Mouse (Mus musculus) G1E-ER4 (cell line): Measurements from ENCODE around the gene Mcu. TPM values are rescaled to one million over a fixed set of nuclear protein-coding genes. Genes with fewer than 3 reads are reported as not detected.

Experiments
- GATA1 ChIP-seq: IDR thresholded peaks from one replicate; pipeline ENCODE4 v1.8.0; 2012; ENCODE audit warnings: low read length, inconsistent platforms
- polyA plus RNA-seq: library from polyadenylated mRNA; stranded (reverse); fragments of >175 nt; gene quantifications from 2 replicates; pipeline ENCODE4 v1.2.3, GENCODE M21; 2012

Mcu gene
- polyA plus RNA-seq, 1 experiment: 3.7 TPM

- no peak for TF ChIP-seq GATA1
Observed at GRCm38 (mm10) chr10:59623496-59623895, 7.0 kb upstream of the Mcu start.

GRCm38 (mm10) chr10:59621355-59621754 is 4.9 kb upstream of the Mcu start:
- TF ChIP-seq GATA1: no peak

GRCm38 (mm10) chr10:59617776-59618175 is 1.3 kb upstream of the Mcu start:
- no peak for TF ChIP-seq GATA1

- TF ChIP-seq GATA1: no peak
Observed at GRCm38 (mm10) chr10:59615981-59616520, 441 bp downstream of the Mcu start, which contains the start of gene Gm10322. Gm10322 (plus strand) TSS chr10:59616063.

- no peak for TF ChIP-seq GATA1
Observed at GRCm38 (mm10) chr10:59615411-59615810, 1.1 kb downstream of the Mcu start.

GRCm38 (mm10) chr10:59614141-59614540 is 2.4 kb downstream of the Mcu start:
- TF ChIP-seq GATA1: no peak

- no peak for TF ChIP-seq GATA1
Observed at GRCm38 (mm10) chr10:59613276-59613675, 3.2 kb downstream of the Mcu start.

- TF ChIP-seq GATA1: no peak
Observed at GRCm38 (mm10) chr10:59604879-59605464, 11.5 kb downstream of the Mcu start.

GRCm38 (mm10) chr10:59603843-59604242 is 12.6 kb downstream of the Mcu start:
- no peak for TF ChIP-seq GATA1

GRCm38 (mm10) chr10:59602891-59603290 is 13.6 kb downstream of the Mcu start:
- TF ChIP-seq GATA1: no peak

- TF ChIP-seq GATA1: no peak
Observed at GRCm38 (mm10) chr10:59602043-59602442, 14.4 kb downstream of the Mcu start.

GRCm38 (mm10) chr10:59600516-59600915 is 16.0 kb downstream of the Mcu start:
- TF ChIP-seq GATA1: no peak

GRCm38 (mm10) chr10:59593826-59594570 is 22.5 kb downstream of the Mcu start:
- TF ChIP-seq GATA1: no peak

GRCm38 (mm10) chr10:59590606-59591005 is 25.9 kb downstream of the Mcu start:
- TF ChIP-seq GATA1: no peak

GRCm38 (mm10) chr10:59589856-59590255 is 26.6 kb downstream of the Mcu start:
- TF ChIP-seq GATA1: no peak

GRCm38 (mm10) chr10:59589420-59589819 is 27.1 kb downstream of the Mcu start:
- TF ChIP-seq GATA1: no peak

GRCm38 (mm10) chr10:59588135-59588534 is 28.4 kb downstream of the Mcu start:
- no peak for TF ChIP-seq GATA1
